Mouse (Mus musculus) embryonic facial prominence, embryonic 13.5 days (tissue): Measurements from ENCODE around the gene Ppp1r12b. TPM values are rescaled to one million over a fixed set of nuclear protein-coding genes. Genes with fewer than 3 reads are reported as not detected.
A peak's percentile ranks its signal among the peaks of the same experiment; 100 is the strongest.
"Not testable (repeated sequence)": the region's sequence is repeated elsewhere in the genome, so short reads cannot be mapped to it uniquely, and the experiment has no call there.

Experiments
- ATAC-seq: fragments of 200-750 bp; cut with Nextera tagmentation; 2 replicates; pipeline ENCODE4 v1.8.0; 2017; ENCODE audit warnings: low read depth; ENCODE audit not compliant: insufficient number of reproducible peaks, insufficient read depth, low FRiP score, low TSS enrichment
- H3K27ac ChIP-seq: fragments of 300-500 bp; sonication (generic); 2 replicates; pipeline ENCODE4 v1.5.1; 2015; ENCODE audit warnings: moderate library complexity, mild to moderate bottlenecking, inconsistent platforms
- H3K27me3 ChIP-seq: fragments of 300-500 bp; sonication (generic); 2 replicates; pipeline ENCODE4 v1.6.1; 2015; ENCODE audit warnings: mild to moderate bottlenecking, inconsistent platforms
- H3K36me3 ChIP-seq: fragments of 300-500 bp; sonication (generic); 2 replicates; pipeline ENCODE4 v1.6.1; 2015; ENCODE audit warnings: mild to moderate bottlenecking, inconsistent platforms
- H3K4me1 ChIP-seq: fragments of 300-500 bp; sonication (generic); 2 replicates; pipeline ENCODE4 v1.6.1; 2015; ENCODE audit warnings: inconsistent platforms
- H3K4me2 ChIP-seq: fragments of 300-500 bp; sonication (generic); 2 replicates; pipeline ENCODE4 v1.6.1; 2015; ENCODE audit warnings: moderate library complexity, mild to moderate bottlenecking, inconsistent platforms
- H3K4me3 ChIP-seq: fragments of 300-500 bp; sonication (generic); 2 replicates; pipeline ENCODE4 v1.5.1; 2015; ENCODE audit warnings: mild to moderate bottlenecking, inconsistent platforms
- H3K9ac ChIP-seq: fragments of 300-500 bp; sonication (generic); 2 replicates; pipeline ENCODE4 v1.6.1; 2015; ENCODE audit warnings: mild to moderate bottlenecking, inconsistent platforms
- H3K9me3 ChIP-seq: fragments of 300-500 bp; sonication (generic); 2 replicates; pipeline ENCODE4 v1.6.1; 2016; ENCODE audit warnings: inconsistent platforms
- WGBS: fragments of 180-500 bp; shearing (Covaris S2); methylation state at CpG from one replicate; pipeline ENCODE4 v1.1.7; 2015; ENCODE audit warnings: mixed read lengths; 5-methylcytosine and 5-hydroxymethylcytosine counted together
- polyA plus RNA-seq: library from polyadenylated mRNA; unstranded; fragments of >200 nt; fragmentation: Nextera tagmentation; extraction: Ambion mirVana; gene quantifications from 2 replicates; pipeline ENCODE4 v1.2.1, GENCODE M21; 2015

Ppp1r12b gene
- polyA plus RNA-seq, 1 experiment from 2014 or later, result 9.9 TPM

GRCm38 (mm10) chr1:134847851-134848250 is 107.9 kb downstream of the Ppp1r12b start:
- no peak overlapping the region for H3K4me2 ChIP-seq
- peaks cover 12% of the 10 kb centered on the region; the same call in 1 of the 2 replicates for H3K36me3 ChIP-seq
- ATAC-seq, result no peak
- peaks cover 15% of the 10 kb centered on the region for H3K4me1 ChIP-seq
- H3K4me3 ChIP-seq, result no peak overlapping the region
- no peaks in the 10 kb centered on the region for H3K9me3 ChIP-seq
- H3K27ac ChIP-seq, result no peak overlapping the region
- H3K9ac ChIP-seq, result no peak overlapping the region
- 78% methylated on average over 9 of the region's 9 CpGs for WGBS
- H3K27me3 ChIP-seq, result no peaks in the 10 kb centered on the region

- no peak overlapping the region for H3K4me3 ChIP-seq
- H3K27ac ChIP-seq, result no peak overlapping the region
- ATAC-seq, result no peak
- no peaks in the 10 kb centered on the region for H3K27me3 ChIP-seq
- 66% methylated on average over 10 of the region's 10 CpGs for WGBS
- peaks cover 13% of the 10 kb centered on the region; the same call in 1 of the 2 replicates for H3K36me3 ChIP-seq
- peaks cover 15% of the 10 kb centered on the region for H3K4me1 ChIP-seq
- no peak overlapping the region for H3K9ac ChIP-seq
- H3K4me2 ChIP-seq, result no peak overlapping the region
- H3K9me3 ChIP-seq, result no peaks in the 10 kb centered on the region
Measured at GRCm38 (mm10) chr1:134846295-134846988, 109.3 kb downstream of the Ppp1r12b start.

- no peaks in the 10 kb centered on the region for H3K9me3 ChIP-seq
- peaks cover 15% of the 10 kb centered on the region for H3K4me1 ChIP-seq
- 0 out of 2 replicates have a peak, but pooled peaks cover 15% of the 10 kb centered on the region for H3K36me3 ChIP-seq
- no peak overlapping the region for H3K4me3 ChIP-seq
- H3K4me2 ChIP-seq, result no peak overlapping the region
- 85% methylated on average over 6 of the region's 6 CpGs for WGBS
- no peak for ATAC-seq
- H3K27me3 ChIP-seq, result no peaks in the 10 kb centered on the region
- H3K9ac ChIP-seq, result no peak overlapping the region
- H3K27ac ChIP-seq, result no peak overlapping the region
Measured at GRCm38 (mm10) chr1:134843369-134843768, 112.4 kb downstream of the Ppp1r12b start.

- no peak overlapping the region for H3K27ac ChIP-seq
- H3K9me3 ChIP-seq, result no peaks in the 10 kb centered on the region
- H3K9ac ChIP-seq, result no peak overlapping the region
- H3K4me2 ChIP-seq, result no peak overlapping the region
- ATAC-seq, result no peak
- H3K27me3 ChIP-seq, result no peaks in the 10 kb centered on the region
- H3K36me3 ChIP-seq, result peaks cover 46% of the 10 kb centered on the region
- no peak overlapping the region for H3K4me3 ChIP-seq
- no peaks in the 10 kb centered on the region for H3K4me1 ChIP-seq
- WGBS, result 76% methylated on average over 10 of the region's 10 CpGs
Measured at GRCm38 (mm10) chr1:134836909-134837480, 118.7 kb downstream of the Ppp1r12b start.

GRCm38 (mm10) chr1:134830881-134831280 is 124.9 kb downstream of the Ppp1r12b start:
- H3K9ac ChIP-seq, H3K9me3 ChIP-seq, ATAC-seq, H3K4me1 ChIP-seq, H3K27ac ChIP-seq, H3K27me3 ChIP-seq, H3K4me2 ChIP-seq, H3K4me3 ChIP-seq: not testable (repeated sequence)
- 90% methylated on average over 3 of the region's 3 CpGs for WGBS
- peaks cover 31% of the 10 kb centered on the region for H3K36me3 ChIP-seq

GRCm38 (mm10) chr1:134829635-134830034 is 126.1 kb downstream of the Ppp1r12b start:
- ATAC-seq, result no peak
- Histone ChIP-seq H3K27ac (no peak overlapping the region), H3K36me3 (peaks cover 18% of the 10 kb centered on the region), H3K4me1 (0 out of 2 replicates have a peak, but pooled peaks cover 2% of the 10 kb centered on the region), H3K4me3 (no peak overlapping the region), H3K27me3 (no peaks in the 10 kb centered on the region), H3K4me2 (no peak overlapping the region), H3K9ac (no peak overlapping the region), H3K9me3 (no peaks in the 10 kb centered on the region)
- WGBS, result 45% methylated on average over 4 of the region's 4 CpGs

GRCm38 (mm10) chr1:134824896-134825295 is 130.8 kb downstream of the Ppp1r12b start:
- Histone ChIP-seq H3K27me3 (no peaks in the 10 kb centered on the region), H3K4me3 (no peak overlapping the region), H3K9me3 (no peaks in the 10 kb centered on the region), H3K27ac (no peak overlapping the region), H3K4me1 (peaks cover 22% of the 10 kb centered on the region), H3K9ac (no peak overlapping the region), H3K36me3 (0 out of 2 replicates have a peak, but pooled peaks cover 6% of the 10 kb centered on the region), H3K4me2 (no peak overlapping the region)
- 77% methylated on average over 6 of the region's 6 CpGs for WGBS
- no peak for ATAC-seq

GRCm38 (mm10) chr1:134823842-134824241 is 131.9 kb downstream of the Ppp1r12b start:
- 34% methylated on average over 7 of the region's 7 CpGs for WGBS
- no peak overlapping the region for H3K4me3 ChIP-seq
- no peak overlapping the region for H3K9ac ChIP-seq
- H3K27me3 ChIP-seq, result no peaks in the 10 kb centered on the region
- ATAC-seq, result no peak
- no peak overlapping the region for H3K27ac ChIP-seq
- no peak overlapping the region for H3K4me2 ChIP-seq
- 0 out of 2 replicates have a peak, but pooled peaks cover 6% of the 10 kb centered on the region for H3K36me3 ChIP-seq
- H3K4me1 ChIP-seq, result peaks cover 22% of the 10 kb centered on the region
- no peaks in the 10 kb centered on the region for H3K9me3 ChIP-seq

GRCm38 (mm10) chr1:134823323-134823722 is 132.4 kb downstream of the Ppp1r12b start:
- no peak for ATAC-seq

GRCm38 (mm10) chr1:134820882-134821281 is 134.9 kb downstream of the Ppp1r12b start:
- H3K4me1 ChIP-seq, result peaks cover 41% of the 10 kb centered on the region

More at GRCm38 (mm10) chr1:134823323-134823722, 132.4 kb downstream of the Ppp1r12b start:
- H3K4me1 ChIP-seq, result peaks cover 22% of the 10 kb centered on the region
- no peaks in the 10 kb centered on the region for H3K27me3 ChIP-seq
- H3K36me3 ChIP-seq, result 0 out of 2 replicates have a peak, but pooled peaks cover 3% of the 10 kb centered on the region
- no peak overlapping the region for H3K4me3 ChIP-seq
- H3K9ac ChIP-seq, result no peak overlapping the region
- H3K9me3 ChIP-seq, result no peaks in the 10 kb centered on the region
- 66% methylated on average over 8 of the region's 8 CpGs for WGBS
- 0 out of 2 replicates have a peak overlapping the region, but pooled peaks have one; percentile 18 for H3K27ac ChIP-seq
- H3K4me2 ChIP-seq, result no peak overlapping the region

GRCm38 (mm10) chr1:134819196-134819595 is 136.5 kb downstream of the Ppp1r12b start:
- WGBS, result 88% methylated on average over 11 of the region's 11 CpGs
- H3K4me3 ChIP-seq, result no peak overlapping the region
- H3K27me3 ChIP-seq, result no peaks in the 10 kb centered on the region
- H3K9ac ChIP-seq, result no peak overlapping the region
- ATAC-seq, result no peak
- no peaks in the 10 kb centered on the region for H3K36me3 ChIP-seq
- H3K27ac ChIP-seq, result no peak overlapping the region
- no peaks in the 10 kb centered on the region for H3K9me3 ChIP-seq
- no peak overlapping the region for H3K4me2 ChIP-seq
- H3K4me1 ChIP-seq, result peaks cover 46% of the 10 kb centered on the region

More at GRCm38 (mm10) chr1:134820882-134821281, 134.9 kb downstream of the Ppp1r12b start:
- Histone ChIP-seq H3K9me3 (no peaks in the 10 kb centered on the region), H3K9ac (no peak overlapping the region), H3K27ac (no peak overlapping the region), H3K27me3 (no peaks in the 10 kb centered on the region), H3K36me3 (no peaks in the 10 kb centered on the region), H3K4me2 (no peak overlapping the region), H3K4me3 (no peak overlapping the region)
- 82% methylated on average over 3 of the region's 3 CpGs for WGBS
- ATAC-seq, result no peak

- Histone ChIP-seq H3K4me3 (no peak overlapping the region), H3K27me3 (no peaks in the 10 kb centered on the region), H3K4me1 (peaks cover 42% of the 10 kb centered on the region), H3K36me3 (no peaks in the 10 kb centered on the region), H3K4me2 (no peak overlapping the region), H3K9ac (no peak overlapping the region), H3K9me3 (no peaks in the 10 kb centered on the region), H3K27ac (no peak overlapping the region)
- no peak for ATAC-seq
- 94% methylated on average over 3 of the region's 3 CpGs for WGBS
Measured at GRCm38 (mm10) chr1:134818716-134819115, 137.0 kb downstream of the Ppp1r12b start.
